Mouse (Mus musculus): Measurements from ENCODE around the gene Rufy1. TPM values are rescaled to one million over a fixed set of nuclear protein-coding genes. Genes with fewer than 3 reads are reported as not detected.
A peak's percentile ranks its signal among the peaks of the same experiment; 100 is the strongest.

Gene Rufy1
- polyA plus RNA-seq (2012; rRNA removed) (3.5 and 5.1 TPM in 2 replicates), polyA plus RNA-seq (2014; fragmentation: Nextera tagmentation; extraction: Ambion mirVana) (7.1 and 8.9 TPM in 2 replicates)

DNA sequence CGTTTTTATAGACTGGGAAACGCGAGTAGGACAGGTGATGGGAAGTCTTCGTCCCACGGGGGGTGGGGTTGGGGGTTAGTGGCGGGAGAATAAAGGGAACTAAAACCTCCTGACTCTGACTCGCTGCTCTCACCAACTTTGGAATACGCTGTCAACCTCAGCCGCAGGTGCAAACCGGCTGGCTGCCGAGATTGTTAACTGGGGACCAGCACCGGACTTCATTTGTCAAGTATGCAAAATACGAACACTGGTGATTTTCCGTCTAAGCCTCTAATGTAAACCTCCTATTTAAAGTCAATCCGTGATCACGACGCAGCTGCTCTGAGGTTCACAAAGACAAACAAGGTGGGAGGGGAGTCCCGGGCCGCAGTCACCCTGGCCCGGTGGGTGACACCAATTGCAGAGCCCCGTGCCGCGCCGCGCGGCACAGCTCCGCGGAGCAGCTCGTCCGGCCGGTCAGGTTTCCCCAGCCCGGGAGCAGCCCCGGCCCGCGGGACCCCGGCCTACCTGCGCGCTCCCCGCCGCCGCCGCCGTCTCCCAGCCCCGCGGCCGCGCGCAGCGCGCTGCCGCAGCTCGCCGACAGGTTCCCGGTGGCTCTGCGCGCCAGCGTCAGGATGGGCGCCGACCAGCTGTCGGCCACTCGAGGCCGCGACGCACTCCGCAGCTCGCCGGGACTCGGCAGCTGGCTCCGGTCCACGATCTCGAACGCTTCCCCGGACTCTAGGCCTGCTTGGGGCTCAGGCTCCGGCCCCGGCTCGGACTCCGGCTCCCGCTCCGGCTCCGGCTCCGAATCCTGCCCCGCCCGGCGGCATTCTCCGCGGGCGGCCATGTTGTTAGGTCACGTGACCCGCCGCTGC lies at the start of gene Rufy1:
Gene Rufy1 (minus strand): TSS at position 849 of the 857 bp plus-strand sequence.
- peaks cover 6 to 7% of the 10 kb centered on the region in 2 experiments; a peak in 3 of 4 replicates for H3K4me1 ChIP-seq (replicated peaks; ENCODE audit: control insufficient read depth in 2 of 2, insufficient read depth in 2 of 2, low read length in 1 of 2)
- peak within 1 kb of the TSS; percentile 86 to 88 for H3K4me3 ChIP-seq (ENCODE audit: insufficient read depth in 1 of 2, low read depth in 2 of 2, low read length in 2 of 2)
- TF ChIP-seq EP300 (IDR thresholded peaks at IDR 0.05; ENCODE audit: low read depth) (no peak), CTCF (IDR thresholded peaks at IDR 0.05; ENCODE audit: low read depth) (no peak)
- peak; percentile 62 to 69 (median 66) for DNase-seq (ENCODE audit: low read depth in 3 of 3, low spot score in 3 of 3)
- peak within 1 kb of the TSS; percentile 94 for H3K4me2 ChIP-seq (ENCODE audit: low read depth)
- peak within 1 kb of the TSS; percentile 10 for H3K27ac ChIP-seq
- H3K9me3 ChIP-seq (ENCODE audit: control insufficient read depth, low read length), result no peaks in the 10 kb centered on the region
- H3K27me3 ChIP-seq (ENCODE audit: control insufficient read depth, insufficient read depth, low read length), result no peaks in the 10 kb centered on the region
- peak; percentile 89 for ATAC-seq (ENCODE audit: insufficient read depth)
- no peaks in the 10 kb centered on the region for H3K36me3 ChIP-seq (replicated peaks; ENCODE audit: control insufficient read depth, insufficient read depth, low read depth)
- under 1% methylated on average over 81 of the region's 90 CpGs for WGBS (ENCODE audit: insufficient replicate concordance)
- H3K9ac ChIP-seq (replicated peaks), result peak within 1 kb of the TSS; percentile 86

DNA sequence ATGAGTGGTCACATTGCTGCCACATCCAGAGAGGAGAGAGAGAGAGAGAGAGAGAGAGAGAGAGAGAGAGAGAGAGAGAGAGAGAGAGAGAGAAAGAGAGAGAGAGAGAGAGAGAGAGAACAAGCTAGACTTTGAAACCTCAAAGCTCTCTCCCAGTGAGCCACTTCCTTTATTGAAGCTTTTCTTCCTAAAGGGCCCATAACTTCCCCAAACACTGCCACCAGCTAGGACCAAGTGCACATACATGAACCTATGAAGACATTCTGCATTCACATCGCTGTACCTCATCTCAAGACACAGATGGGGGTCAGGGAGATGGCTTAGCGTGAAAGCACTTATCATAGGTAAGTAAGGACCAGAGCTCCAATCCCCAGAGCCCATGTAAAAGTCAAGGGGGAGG lies 47.1 kb upstream of the Rufy1 start:
- no peak for DNase-seq (ENCODE audit: low read depth in 3 of 3, low spot score in 3 of 3)
- 51% methylated on average over 2 of the region's 2 CpGs for WGBS (ENCODE audit: insufficient replicate concordance)
- H3K4me3 ChIP-seq (ENCODE audit: insufficient read depth in 1 of 2, low read depth in 2 of 2, low read length in 2 of 2), result no peak overlapping the region

DNA sequence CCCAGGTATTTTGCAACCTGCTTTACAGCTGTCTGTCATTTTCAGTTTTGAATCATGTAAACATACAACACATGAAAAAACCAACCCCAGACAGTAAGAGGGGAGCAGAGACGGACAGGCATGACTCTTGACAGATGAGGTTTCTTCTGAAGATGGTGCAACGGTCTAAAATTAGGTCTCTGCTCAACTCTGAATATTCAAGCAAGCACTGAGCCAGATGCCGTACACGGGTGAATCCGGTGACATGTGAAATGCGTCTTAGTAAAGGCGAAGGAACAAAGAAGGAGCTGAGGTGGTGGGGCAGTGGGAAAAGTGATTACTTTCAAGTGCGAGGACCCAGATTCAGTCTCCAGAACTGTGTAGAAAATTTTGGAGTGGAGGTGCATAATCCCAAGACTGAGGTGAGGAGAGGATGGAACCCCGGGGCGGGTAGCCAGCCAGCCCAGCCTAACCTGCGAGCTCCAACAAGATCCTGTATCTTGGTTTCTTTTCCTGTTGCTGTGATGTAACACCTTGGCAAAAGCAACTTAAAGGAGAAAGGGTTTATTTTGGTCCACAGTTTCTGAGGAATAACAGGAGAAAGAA lies 46.7 kb upstream of the Rufy1 start:
- no peaks in the 10 kb centered on the region for H3K36me3 ChIP-seq (replicated peaks; ENCODE audit: control insufficient read depth, insufficient read depth, low read depth)
- no peaks in the 10 kb centered on the region for H3K9me3 ChIP-seq (ENCODE audit: control insufficient read depth, low read length)
- H3K4me3 ChIP-seq (ENCODE audit: insufficient read depth in 1 of 2, low read depth in 2 of 2, low read length in 2 of 2), result no peak overlapping the region
- ATAC-seq (ENCODE audit: insufficient read depth) (no peak), DNase-seq (ENCODE audit: low read depth in 3 of 3, low spot score in 3 of 3) (no peak)
- WGBS (ENCODE audit: insufficient replicate concordance), result 65% methylated on average over 11 of the region's 11 CpGs
- H3K27me3 ChIP-seq (ENCODE audit: control insufficient read depth, insufficient read depth, low read length), result no peaks in the 10 kb centered on the region
- H3K4me1 ChIP-seq (replicated peaks; ENCODE audit: control insufficient read depth in 2 of 2, insufficient read depth in 2 of 2, low read length in 1 of 2), result no peaks in the 10 kb centered on the region
- no peak overlapping the region for H3K4me2 ChIP-seq (ENCODE audit: low read depth)
- TF ChIP-seq CTCF (IDR thresholded peaks at IDR 0.05; ENCODE audit: low read depth) (no peak), EP300 (IDR thresholded peaks at IDR 0.05; ENCODE audit: low read depth) (no peak)
- no peak overlapping the region for H3K27ac ChIP-seq
- H3K9ac ChIP-seq (replicated peaks), result no peak overlapping the region

More for the DNA sequence above, 47.1 kb upstream of the Rufy1 start:
- no peak overlapping the region for H3K9ac ChIP-seq (replicated peaks)
- H3K27ac ChIP-seq, result no peak overlapping the region
- H3K4me2 ChIP-seq (ENCODE audit: low read depth), result no peak overlapping the region
- H3K27me3 ChIP-seq (ENCODE audit: control insufficient read depth, insufficient read depth, low read length), result no peaks in the 10 kb centered on the region
- no peaks in the 10 kb centered on the region for H3K36me3 ChIP-seq (replicated peaks; ENCODE audit: control insufficient read depth, insufficient read depth, low read depth)
- ATAC-seq (ENCODE audit: insufficient read depth), result no peak
- TF ChIP-seq CTCF (IDR thresholded peaks at IDR 0.05; ENCODE audit: low read depth) (no peak), EP300 (IDR thresholded peaks at IDR 0.05; ENCODE audit: low read depth) (no peak)
- H3K9me3 ChIP-seq (ENCODE audit: control insufficient read depth, low read length), result no peaks in the 10 kb centered on the region
- no peaks in the 10 kb centered on the region for H3K4me1 ChIP-seq (replicated peaks; ENCODE audit: control insufficient read depth in 2 of 2, insufficient read depth in 2 of 2, low read length in 1 of 2)

DNA sequence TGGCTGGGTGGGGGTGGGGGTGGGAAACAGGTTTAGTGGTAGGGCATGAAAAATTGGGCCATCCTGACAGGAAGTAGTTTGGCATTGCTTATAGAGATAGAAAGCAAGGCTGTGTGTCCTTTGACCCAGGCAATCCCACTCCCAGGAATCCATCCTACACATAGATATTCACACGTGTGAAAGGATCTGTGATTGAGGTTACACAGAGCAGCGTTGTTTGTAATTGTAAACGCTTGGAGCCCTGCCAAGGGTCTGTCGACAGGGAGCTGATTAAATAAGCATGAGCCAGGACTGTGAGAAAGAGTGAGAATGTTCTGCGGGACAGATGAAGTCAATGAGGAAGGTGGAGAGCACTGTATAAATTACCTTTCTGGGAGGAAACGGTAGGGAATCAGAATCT lies 46.0 kb upstream of the Rufy1 start:
- no peak overlapping the region for H3K9ac ChIP-seq (replicated peaks)
- H3K4me1 ChIP-seq (replicated peaks; ENCODE audit: control insufficient read depth in 2 of 2, insufficient read depth in 2 of 2, low read length in 1 of 2), result no peaks in the 10 kb centered on the region
- ATAC-seq (ENCODE audit: insufficient read depth) (no peak), DNase-seq (ENCODE audit: low read depth in 3 of 3, low spot score in 3 of 3) (no peak)
- 55% methylated on average over 6 of the region's 6 CpGs for WGBS (ENCODE audit: insufficient replicate concordance)
- no peak overlapping the region for H3K4me2 ChIP-seq (ENCODE audit: low read depth)
- H3K9me3 ChIP-seq (ENCODE audit: control insufficient read depth, low read length), result no peaks in the 10 kb centered on the region
- no peaks in the 10 kb centered on the region for H3K27me3 ChIP-seq (ENCODE audit: control insufficient read depth, insufficient read depth, low read length)
- no peaks in the 10 kb centered on the region for H3K36me3 ChIP-seq (replicated peaks; ENCODE audit: control insufficient read depth, insufficient read depth, low read depth)
- no peak for TF ChIP-seq CTCF (IDR thresholded peaks at IDR 0.05; ENCODE audit: low read depth)
- H3K27ac ChIP-seq, result no peak overlapping the region
- no peak overlapping the region for H3K4me3 ChIP-seq (ENCODE audit: insufficient read depth in 1 of 2, low read depth in 2 of 2, low read length in 2 of 2)

DNA sequence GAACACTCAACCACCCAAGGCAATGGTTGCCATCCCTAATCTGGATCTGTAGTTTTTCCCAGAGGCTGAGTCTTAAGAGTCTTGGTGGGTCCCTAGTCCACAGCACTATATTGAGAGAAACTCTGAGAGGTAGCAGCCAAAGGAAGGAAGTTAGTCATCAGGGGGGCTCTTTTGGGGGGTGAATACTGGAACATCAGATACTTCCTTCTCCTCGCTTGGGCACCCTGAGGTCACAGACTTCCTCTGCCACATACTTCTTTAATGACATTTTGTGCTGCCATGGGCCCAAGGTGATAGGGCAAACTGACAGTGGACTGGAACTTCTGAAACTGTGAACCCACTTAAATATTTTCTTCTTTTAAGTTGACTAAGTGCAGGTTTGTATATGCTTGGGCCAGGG lies 43.0 kb upstream of the Rufy1 start:
- Histone ChIP-seq H3K9ac (replicated peaks) (no peak overlapping the region), H3K4me3 (ENCODE audit: insufficient read depth in 1 of 2, low read depth in 2 of 2, low read length in 2 of 2) (no peak overlapping the region), H3K27me3 (ENCODE audit: control insufficient read depth, insufficient read depth, low read length) (no peaks in the 10 kb centered on the region), H3K4me2 (ENCODE audit: low read depth) (no peak overlapping the region), H3K9me3 (ENCODE audit: control insufficient read depth, low read length) (no peaks in the 10 kb centered on the region; the same call in 1 of the 2 replicates), H3K36me3 (replicated peaks; ENCODE audit: control insufficient read depth, insufficient read depth, low read depth) (no peaks in the 10 kb centered on the region), H3K27ac (no peak overlapping the region), H3K4me1 (replicated peaks; ENCODE audit: control insufficient read depth in 2 of 2, insufficient read depth in 2 of 2, low read length in 1 of 2) (no peaks in the 10 kb centered on the region)
- 32% methylated on average over 1 of the region's 1 CpGs for WGBS (ENCODE audit: insufficient replicate concordance)
- no peak for DNase-seq (ENCODE audit: low read depth in 3 of 3, low spot score in 3 of 3)
- no peak for ATAC-seq (ENCODE audit: insufficient read depth)
- TF ChIP-seq EP300 (IDR thresholded peaks at IDR 0.05; ENCODE audit: low read depth), result no peak
- TF ChIP-seq CTCF (IDR thresholded peaks at IDR 0.05; ENCODE audit: low read depth), result no peak

All from liver, embryonic 14.5 days (tissue).